Mouse (Mus musculus) brain, adult 2 months (tissue): ENCODE results near the gene Pars2.

Source experiments
- DNase-seq: peaks from one replicate; pipeline ENCODE4 v3.0.0; 2011; ENCODE audit warnings: low read depth, low spot score

Pars2 gene

DNA sequence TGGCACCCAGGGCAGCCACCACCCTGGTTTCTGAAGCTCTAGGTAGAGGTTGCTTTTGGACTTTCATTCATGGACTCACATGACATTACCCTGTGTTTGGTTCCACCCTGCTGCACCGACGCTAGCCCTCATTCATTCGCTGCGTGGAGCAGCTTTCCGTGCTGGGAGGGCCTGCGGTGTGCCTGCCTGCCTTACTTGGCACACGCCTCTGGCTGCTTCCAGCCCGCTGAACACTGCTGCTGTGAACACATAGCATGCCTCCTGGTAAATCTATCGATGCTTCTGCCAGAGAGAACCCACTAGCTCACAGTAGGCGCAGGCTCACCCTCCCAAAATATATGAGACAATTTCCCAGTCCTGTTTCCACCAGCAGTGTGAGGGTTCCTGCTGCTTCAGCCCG, 53.5 kb downstream of the Pars2 start:
- peak; percentile 87 for DNase-seq
